Mouse (Mus musculus) left cerebral cortex, adult 9 months (tissue): ENCODE measurements around the gene Gm10100.
A peak's percentile ranks its signal among the peaks of the same experiment; 100 is the strongest.
"Not testable (repeated sequence)": the region's sequence is repeated elsewhere in the genome, so short reads cannot be mapped to it uniquely, and the experiment has no call there.

ENCODE experiments used
- DNase-seq, 2 experiments: peaks; one replicate each; pipeline ENCODE4 v3.0.0; 2022; ENCODE audit warnings: low spot score in 2 of 2

Gm10100 gene

GRCm38 (mm10) chr10:77726186-77726585, at the start of gene Gm10100:
Gm10100 (plus strand) TSS chr10:77726486.
- no peak for DNase-seq

GRCm38 (mm10) chr10:77677562-77677961, 48.7 kb upstream of the Gm10100 start:
- DNase-seq, result no peak

GRCm38 (mm10) chr10:77682994-77683393, 43.3 kb upstream of the Gm10100 start:
- DNase-seq, result peak in 1 of 2 experiments; percentile 31

GRCm38 (mm10) chr10:77684181-77684580, 42.1 kb upstream of the Gm10100 start:
- no peak for DNase-seq

GRCm38 (mm10) chr10:77685895-77686664, 40.2 kb upstream of the Gm10100 start, which contains the start of gene Tspear:
Tspear (plus strand) TSS chr10:77686569.
- no peak for DNase-seq

- DNase-seq, result no peak
These were observed 39.3 kb upstream of the Gm10100 start for GRCm38 (mm10) chr10:77687021-77687420.

- not testable (repeated sequence) for DNase-seq
These were observed 35.9 kb upstream of the Gm10100 start, which contains the start of gene Gm19402 for GRCm38 (mm10) chr10:77690356-77690807. Gm19402 (minus strand) TSS chr10:77690757.

- no peak for DNase-seq
These were observed 29.2 kb upstream of the Gm10100 start, which contains the start of gene Gm9508 for GRCm38 (mm10) chr10:77697133-77697532. Gm9508 (minus strand) TSS chr10:77697233.

- DNase-seq, result no peak
These were observed 20.0 kb upstream of the Gm10100 start, which contains the start of gene Gm10272 for GRCm38 (mm10) chr10:77706326-77706725. Gm10272 (plus strand) TSS chr10:77706626.

- no peak for DNase-seq
These were observed 16.5 kb upstream of the Gm10100 start for GRCm38 (mm10) chr10:77709831-77710230.

GRCm38 (mm10) chr10:77711157-77711556, 15.1 kb upstream of the Gm10100 start, which contains the start of gene Gm10024:
Gm10024 (plus strand) TSS chr10:77711457.
- not testable (repeated sequence) for DNase-seq

- no peak for DNase-seq
These were observed 12.6 kb upstream of the Gm10100 start for GRCm38 (mm10) chr10:77713734-77714133.

- DNase-seq, result no peak
These were observed 10.8 kb upstream of the Gm10100 start, which contains the start of gene Gm10142 for GRCm38 (mm10) chr10:77715507-77715906. Gm10142 (plus strand) TSS chr10:77715807.

GRCm38 (mm10) chr10:77720299-77720698, 6.0 kb upstream of the Gm10100 start, which contains the start of gene Krtap12-1:
Krtap12-1 (plus strand) TSS chr10:77720599.
- not testable (repeated sequence) for DNase-seq

- DNase-seq, result no peak
These were observed 1.4 kb upstream of the Gm10100 start for GRCm38 (mm10) chr10:77724855-77725254.

GRCm38 (mm10) chr10:77728280-77728679, 2.0 kb downstream of the Gm10100 start:
- no peak for DNase-seq

- no peak for DNase-seq
These were observed 3.0 kb downstream of the Gm10100 start for GRCm38 (mm10) chr10:77729241-77729640.

- no peak for DNase-seq
These were observed 9.6 kb downstream of the Gm10100 start for GRCm38 (mm10) chr10:77735928-77736327.

GRCm38 (mm10) chr10:77738929-77739328, 12.6 kb downstream of the Gm10100 start:
- DNase-seq, result no peak

- not testable (repeated sequence) for DNase-seq
These were observed 15.8 kb downstream of the Gm10100 start, which contains the start of gene Gm18596 for GRCm38 (mm10) chr10:77741924-77742688. Gm18596 (minus strand) TSS chr10:77742638.

- DNase-seq, result not testable (repeated sequence)
These were observed 24.4 kb downstream of the Gm10100 start for GRCm38 (mm10) chr10:77750686-77751085.

- DNase-seq, result not testable (repeated sequence)
These were observed 25.0 kb downstream of the Gm10100 start, which contains the start of gene Gm9736 for GRCm38 (mm10) chr10:77751254-77751653. Gm9736 (minus strand) TSS chr10:77751354.
